Mouse (Mus musculus) yolk sac, embryonic 10.5 days (tissue): ENCODE data around the gene Ubtd2.
A peak's percentile ranks its signal among the peaks of the same experiment; 100 is the strongest.

Experiments used
- DNase-seq: peaks from one replicate; pipeline ENCODE4 v3.0.0-alpha.2; 2017; ENCODE audit warnings: low spot score

The Ubtd2 gene

DNA sequence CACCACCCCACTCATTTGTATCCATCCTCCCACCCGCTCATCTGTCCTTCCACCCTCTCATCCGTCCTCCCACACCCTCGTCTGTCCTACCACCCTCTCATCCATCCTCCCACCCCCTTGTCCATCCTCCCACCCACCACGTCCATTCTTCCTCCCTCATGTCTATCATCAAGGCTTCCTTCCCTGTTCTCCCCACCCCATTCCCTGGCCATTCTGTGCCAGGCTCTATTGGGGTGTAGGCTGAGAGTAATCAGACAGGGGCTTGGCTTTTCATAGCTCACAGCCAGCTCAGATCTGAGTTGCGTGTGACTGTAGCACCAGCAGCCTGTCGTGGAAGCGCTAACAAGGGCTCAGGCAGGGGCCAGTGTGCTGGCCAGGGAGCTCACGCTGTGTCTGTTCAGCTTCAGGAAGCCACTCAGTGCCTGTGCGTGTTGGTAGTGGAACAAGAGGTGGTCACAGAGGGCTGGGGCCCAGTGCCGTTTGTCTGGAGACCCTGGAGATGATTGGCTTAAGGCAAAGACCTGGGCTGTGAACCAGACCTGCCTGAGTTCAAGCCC lies 92.3 kb downstream of the Ubtd2 start:
- no peak for DNase-seq

DNA sequence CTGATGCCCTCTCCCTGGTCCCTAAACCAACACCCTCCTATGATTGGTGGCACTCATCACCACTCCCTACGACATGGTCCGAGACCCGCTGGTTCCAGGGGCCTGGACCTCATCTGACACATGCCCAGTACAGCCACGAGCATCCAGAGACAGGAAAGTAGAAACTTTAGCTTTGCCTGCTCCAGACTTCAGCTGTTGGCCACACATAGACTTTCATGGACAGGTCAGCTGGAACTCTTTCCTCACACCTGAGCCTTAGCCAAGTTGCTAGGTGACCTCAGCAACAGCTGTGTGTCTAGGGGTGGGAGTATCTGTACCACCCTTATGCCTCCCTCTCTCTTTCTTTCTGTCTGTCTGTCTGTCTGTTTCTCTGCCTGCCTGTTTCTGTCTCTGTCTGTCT lies 93.1 kb downstream of the Ubtd2 start:
- DNase-seq, result no peak

DNA sequence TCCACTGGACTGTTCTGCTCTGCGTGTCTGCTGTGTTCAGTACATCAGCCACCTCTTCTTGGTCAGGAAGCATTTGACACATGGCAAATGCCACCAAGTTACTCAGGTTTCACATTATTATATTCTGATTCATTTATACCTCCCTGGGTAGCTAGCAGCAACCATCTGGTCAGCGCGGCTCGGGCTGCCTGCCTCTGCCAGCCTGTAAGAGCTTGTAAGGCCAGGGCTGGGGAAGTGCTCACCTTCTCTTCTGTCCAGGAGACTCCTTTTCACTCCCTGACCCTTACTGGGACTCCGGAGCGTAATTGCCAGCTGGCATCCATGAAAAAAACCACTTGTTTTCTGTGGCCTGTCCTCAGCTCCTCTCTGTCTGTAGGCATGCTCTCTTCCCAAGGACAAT lies 94.1 kb downstream of the Ubtd2 start:
- no peak for DNase-seq

DNA sequence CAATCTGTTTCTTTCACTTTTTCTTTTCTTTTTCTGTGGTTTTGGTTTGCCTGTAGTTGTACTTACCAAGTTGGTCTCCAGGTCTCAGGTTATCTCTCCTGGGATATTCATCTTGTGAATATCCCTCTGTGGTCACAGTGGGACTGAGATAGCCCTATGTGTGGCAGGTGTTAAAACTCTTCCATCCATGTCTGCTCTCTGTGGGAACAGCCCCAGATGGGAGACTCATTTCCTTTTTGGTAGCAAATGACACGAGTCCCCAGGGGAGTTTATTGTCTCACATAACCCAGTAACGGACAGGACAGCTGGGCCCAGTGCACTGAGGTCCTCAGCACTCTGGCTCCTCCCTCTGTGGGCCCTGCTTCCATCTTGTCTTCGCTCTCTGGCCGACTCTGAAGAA lies 94.9 kb downstream of the Ubtd2 start:
- DNase-seq, result no peak

DNA sequence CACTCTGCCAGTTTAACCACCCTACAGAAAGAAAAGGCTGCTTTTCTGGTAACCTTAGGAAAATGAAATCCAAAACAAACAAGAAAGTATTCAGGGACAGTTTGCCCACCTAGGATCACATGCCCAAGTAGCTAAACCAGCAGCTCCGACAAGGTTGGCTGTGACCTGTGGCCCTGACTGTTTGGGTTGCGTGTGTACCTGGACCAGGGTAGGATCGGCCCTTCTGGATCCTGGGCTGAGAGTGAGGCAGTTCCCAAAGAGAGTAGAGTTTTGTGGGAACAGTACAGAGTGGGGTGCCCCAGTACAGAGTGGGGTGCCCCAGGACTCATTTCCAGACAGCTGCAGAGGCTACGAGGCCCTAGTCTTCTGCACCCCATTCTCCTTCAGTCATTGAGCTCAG lies 95.9 kb downstream of the Ubtd2 start:
- DNase-seq, result no peak

DNA sequence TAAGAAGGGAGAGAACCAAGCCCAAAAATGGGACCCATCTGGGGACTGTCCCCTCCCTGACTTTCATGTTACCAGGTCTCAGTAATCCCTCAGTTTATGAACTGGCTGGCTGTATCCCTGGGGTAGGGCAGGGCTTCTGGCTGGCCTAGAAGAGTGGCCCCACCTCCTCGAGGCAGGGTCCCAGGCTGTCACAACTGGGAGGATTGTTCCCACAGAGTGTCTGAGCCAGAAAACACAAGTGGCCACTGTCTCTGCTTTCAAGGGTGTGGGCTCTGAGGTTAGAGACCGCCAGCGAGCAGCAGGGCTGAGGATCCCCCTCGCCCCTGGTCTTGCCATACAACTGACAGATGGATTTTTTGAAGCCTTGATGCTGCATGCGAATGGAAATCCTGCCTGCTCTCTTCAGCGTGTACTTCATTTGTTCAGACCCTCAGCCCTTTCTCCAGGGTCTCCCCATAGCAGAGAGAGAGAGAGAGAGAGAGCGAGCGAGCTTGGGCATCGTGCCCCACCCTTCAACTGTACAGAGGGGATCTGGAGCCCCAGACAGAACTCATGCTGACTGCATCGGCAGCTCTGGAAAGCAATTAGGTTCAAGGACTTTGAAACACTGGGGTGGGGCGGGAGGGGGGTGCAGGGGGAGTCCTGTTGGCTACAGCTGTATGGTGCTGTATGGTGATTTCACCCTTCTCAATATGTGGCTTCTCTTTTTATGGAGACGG lies 96.6 kb downstream of the Ubtd2 start:
- DNase-seq, result no peak

DNA sequence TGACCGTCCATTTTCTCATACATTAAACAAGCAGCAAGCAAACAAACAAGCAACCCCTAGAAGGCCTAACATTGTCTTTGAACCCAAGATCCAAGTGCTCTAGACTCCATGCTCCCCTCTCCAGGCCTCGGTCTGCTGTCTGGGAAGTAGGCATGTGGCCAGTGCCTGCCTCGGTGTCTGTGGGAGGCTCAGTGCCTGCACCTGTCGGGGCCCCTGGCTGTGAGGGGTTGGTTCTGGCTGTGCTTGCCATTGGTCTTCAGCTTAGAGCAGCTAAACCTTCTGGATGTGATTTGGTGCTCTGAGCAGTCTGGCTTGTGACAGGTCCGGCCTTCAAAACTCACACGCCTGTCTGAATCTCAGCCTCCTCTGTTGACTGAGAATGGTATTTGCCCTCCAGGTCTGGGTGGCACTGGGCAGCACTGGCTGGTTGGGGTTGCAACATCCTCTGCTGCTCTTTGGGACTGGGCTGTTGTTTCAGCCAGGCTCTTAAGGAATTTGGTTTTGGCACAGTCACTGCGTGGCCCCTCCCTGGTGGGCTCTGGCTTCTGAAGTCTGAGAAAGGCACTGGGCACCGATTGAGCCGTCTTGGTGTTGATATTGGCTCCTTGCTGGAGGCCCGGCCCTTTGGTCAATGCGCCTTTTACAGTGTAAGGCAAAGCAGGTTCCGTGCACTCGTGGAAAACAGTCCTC lies 97.4 kb downstream of the Ubtd2 start:
- no peak for DNase-seq

DNA sequence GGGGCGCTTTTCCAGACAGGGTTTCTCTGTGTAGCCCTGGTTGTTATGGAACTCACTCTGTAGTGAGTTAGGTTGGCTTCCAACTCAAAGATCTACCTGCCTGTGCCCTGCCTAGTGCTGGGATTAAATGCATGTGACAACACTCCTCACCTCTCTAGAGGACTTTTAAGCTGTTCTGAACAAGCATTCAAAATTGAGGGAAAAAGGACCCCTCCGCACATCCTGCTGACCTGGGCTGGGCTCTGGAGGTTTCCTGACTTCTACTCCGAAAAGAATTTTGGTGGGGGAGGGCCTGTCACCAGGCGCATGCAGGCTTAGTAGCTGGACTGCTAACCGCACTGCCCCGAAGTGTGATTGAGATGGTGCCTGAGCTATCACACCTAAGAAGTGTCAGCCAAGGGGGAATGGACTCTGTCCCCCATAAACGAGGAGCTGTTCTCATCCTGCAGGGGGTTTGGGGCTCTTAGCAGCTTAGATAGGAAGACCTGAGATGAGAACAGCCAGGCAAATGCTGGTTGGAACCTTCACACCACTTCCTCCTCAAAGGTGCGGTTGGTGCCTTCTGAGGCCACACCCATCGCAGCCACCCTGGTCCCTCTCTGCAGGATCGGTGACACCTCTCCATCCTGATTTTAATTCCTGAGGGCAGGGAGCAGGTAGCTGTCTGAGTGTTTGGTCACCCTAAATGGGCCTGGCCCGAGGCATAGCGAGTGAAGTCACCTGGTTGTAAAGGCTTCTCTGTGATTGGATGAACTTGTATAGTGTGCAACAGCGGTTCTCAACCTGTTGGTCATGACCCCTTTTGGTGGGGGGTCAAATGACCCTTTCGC lies 98.4 kb downstream of the Ubtd2 start:
- DNase-seq, result no peak

DNA sequence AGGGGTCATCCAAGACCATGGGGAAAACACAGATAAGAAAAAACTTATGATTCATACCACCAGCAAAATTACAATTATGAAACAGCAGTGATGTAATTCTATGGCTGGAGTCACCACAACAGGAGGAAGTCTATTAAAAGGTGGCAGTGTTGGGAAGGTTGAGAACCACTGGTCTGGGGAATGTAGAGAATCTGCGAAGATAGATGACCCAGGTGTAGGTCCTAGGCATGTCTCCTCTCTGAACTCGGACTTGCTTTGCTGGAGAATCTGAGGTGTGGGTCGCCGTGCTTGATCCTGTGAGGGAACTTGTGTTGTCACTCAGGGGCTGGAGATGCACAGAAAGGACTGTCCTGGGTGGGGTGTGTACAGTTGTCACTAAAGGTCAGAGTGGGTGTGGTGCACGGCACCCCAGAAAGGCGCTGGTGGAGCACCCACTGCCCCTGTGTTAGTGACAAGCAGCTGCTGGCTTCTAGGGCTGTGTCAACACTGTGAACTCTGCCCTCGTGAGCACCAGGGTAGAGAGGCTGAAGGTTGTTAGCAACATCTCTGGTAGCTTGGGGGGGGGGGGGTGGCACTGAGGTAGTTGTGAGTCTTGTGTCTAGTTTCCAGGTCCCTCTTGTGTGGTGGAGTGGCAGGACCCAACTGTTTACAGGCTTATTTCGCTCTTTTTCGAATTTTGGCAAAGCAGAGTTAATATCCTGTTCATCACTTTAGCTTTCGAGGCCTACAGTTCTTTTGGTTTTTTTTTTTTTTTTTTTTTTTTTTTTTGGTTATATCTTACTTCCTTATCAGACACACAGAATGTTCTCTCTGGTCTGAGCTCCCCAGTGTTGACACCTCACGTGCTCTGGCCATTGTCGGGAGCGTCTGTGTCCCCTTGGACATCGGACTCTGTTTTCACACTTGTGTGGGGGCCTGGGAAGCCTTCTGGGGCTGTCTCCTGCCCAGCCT lies 99.2 kb downstream of the Ubtd2 start:
- DNase-seq, result peak; percentile 75

DNA sequence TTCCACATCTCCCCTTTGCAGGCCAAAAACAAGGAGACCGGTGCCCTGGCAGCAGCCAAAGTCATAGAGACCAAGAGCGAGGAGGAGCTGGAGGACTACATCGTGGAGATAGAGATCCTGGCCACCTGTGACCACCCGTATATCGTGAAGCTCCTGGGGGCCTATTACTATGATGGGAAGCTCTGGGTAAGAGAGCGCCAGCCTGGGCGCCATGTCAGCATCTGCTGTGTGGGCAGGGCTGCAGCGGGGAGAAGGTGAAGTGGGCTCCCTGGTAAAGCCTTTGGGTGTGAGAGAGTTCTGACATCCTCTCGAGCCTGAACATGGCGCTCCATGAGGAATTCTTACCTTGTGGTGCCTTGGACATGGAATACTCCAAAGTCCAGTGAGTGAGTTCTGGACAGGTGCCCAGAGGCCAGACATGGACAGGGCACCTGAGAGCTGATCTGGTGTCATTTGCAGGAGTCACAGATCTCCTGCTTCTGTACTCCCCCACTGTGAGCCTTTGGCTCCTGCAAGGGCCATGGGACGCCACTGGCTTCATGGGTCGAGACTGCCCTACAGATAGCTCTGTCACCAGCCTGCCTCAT lies 100.0 kb downstream of the Ubtd2 start:
- DNase-seq, result no peak

DNA sequence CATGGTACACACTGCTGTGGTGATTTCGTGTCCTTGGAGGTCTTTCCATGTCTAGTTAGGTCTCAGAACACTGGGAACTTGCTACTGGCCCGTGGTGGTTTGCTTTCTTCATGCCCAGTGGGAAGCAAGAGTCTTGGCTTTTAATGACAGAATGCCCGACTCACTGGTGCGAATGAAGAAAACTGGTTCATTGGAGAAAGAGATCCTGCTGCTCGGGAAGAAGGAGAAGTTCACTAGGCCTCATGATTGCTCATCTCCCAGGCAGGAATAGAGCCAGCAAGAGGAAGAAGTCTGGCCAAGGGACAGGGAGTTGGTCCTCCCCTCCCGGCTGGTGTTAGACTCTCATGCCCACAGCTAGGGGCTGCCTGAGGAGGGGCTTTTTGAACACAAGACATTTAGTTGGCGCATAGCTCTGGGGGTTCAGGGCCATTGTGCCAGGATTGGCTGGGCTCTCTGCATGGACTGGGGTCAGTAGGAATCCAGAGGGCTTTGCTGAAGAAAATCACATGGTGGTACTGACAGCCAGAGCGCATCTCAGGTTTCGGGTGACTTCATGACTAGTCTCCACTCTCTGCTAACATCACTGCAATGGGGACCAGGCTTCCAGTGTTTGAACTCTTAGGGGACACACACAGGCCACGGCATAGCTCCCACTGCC lies 101.3 kb downstream of the Ubtd2 start:
- no peak for DNase-seq

DNA sequence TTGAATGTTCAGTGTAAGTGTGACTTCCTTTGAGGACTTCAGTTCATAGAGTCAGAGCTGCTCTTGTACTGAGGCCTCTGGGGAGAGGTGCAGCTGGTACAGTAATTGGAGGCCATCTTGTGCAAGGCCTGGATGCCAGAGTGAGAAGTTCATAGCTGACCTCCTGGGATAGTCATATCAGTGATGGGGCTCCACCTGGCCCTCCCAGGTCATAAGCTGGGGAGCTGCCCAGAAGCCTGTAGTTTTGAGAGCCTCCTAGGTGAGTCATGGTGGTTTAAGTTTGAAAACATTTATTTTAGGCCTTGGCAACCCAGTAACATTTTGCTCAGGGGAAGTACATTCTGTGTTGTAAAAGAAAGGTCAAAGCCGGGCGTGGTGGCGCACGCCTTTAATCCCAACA lies 102.9 kb downstream of the Ubtd2 start:
- no peak for DNase-seq

DNA sequence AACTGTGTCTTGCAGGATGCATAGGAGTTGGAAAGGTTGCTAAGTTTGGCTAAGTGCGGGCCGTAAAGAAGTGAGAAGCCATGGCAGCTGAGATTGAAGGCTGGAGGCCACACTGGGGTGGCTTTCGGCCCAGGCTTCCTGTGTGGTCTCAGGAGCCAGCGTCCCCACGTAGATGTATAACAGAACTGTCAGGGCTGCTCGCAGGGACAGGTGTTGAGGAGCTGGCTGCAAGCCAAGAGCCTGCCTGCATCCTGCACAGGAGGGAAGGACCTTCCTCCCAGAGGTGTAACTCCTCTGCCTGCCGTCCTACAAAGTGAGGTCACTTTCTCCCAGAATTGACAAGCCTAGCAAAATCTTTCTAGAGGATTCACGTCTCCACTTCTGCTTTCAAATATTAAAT lies 103.5 kb downstream of the Ubtd2 start:
- DNase-seq, result peak; percentile 67

DNA sequence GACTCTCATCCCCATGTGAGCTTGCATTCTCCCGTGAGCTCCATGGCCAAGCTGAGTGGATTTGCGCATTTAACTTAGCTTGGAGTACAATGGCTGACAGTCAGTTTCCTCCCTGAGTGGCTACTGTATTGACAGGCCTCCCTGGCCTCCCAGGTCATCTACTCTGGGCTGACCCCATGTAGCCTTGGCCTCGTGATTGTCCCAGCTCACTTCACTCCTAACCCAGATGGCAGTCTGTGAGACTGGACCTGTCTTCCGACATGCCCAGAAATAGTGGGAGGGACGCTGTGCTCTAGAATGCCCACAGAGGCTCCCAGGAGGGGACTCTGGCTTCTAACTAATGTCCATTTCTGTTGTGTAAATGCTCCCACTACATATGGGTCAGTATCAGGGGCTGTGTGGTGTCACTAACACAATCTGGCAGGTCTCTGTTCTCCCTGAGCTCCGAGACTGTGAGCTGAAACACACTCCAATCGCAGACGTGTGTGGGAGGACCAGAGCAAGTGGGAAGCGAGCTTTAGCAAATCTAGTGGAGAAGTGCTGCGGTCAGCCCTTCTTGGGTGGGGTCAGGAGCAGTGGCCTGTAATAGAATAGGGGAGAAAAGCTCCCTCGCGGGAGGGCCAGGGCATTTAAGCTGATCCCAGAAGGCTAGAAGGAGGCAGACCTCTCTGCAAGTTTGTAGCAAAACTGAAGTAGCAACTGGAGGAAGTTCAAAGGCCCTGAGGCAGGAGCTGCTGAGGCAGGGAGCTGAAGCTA lies 105.0 kb downstream of the Ubtd2 start:
- DNase-seq, result no peak

DNA sequence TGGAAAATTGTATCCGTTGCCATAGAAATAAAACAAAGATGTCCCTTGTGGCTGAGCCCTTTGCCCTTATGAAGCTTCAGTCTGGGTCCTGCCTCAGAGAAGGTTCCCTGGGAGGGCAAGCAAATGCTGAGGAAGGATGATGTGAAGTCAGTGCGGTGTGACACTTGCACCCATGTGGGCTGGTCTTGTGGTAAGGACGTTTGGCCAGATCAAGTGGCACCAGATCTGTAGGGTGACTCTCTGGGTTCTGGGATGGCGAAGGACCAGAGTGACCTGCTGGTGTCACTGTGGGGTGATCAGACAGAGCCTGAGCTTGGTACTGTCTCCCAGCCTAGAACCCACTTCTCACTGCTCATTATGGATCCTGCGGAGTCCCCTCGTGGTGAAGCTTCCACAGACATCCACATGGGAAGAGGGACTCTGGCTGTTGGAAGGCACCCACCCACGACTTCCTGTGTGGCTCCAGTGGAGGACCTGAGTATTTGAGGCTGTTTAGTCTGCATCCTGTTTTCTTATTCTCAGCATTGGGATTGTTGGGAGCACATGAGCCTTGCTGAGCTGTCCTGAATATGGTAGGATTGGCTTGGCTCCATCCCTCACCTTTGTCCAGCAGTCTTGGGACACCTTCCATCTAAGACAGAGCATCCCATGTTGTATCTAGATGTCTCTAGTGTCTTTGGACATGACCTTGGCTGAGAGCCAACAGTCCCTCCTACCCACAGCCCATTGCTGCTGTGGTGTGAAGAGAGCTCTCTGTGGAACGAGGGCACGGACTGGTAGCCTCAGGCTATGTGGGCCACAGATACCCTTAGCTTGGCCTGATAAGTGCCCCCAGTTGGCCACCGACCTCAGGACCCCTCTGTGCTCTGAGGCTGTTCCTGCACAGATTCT lies 106.5 kb downstream of the Ubtd2 start:
- DNase-seq, result no peak

DNA sequence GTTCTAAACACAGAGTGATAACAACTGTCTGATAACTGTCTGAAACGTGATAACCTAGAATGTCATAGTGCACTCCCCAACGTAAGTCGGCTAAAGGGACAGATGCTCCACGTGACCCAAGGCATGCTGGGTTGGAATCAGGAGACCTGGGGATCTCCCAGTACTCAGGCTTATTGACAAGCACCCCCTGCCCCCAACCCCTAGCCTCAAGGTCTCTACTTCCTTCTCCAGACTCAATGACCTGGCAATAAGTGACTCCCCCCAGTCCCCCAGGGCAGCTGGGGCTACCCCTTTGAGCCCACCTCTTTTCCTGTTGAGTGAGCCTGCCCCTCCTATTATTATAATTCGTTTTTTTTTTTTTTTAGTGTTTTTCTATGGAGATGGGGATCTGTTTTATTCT lies 107.5 kb downstream of the Ubtd2 start:
- no peak for DNase-seq

DNA sequence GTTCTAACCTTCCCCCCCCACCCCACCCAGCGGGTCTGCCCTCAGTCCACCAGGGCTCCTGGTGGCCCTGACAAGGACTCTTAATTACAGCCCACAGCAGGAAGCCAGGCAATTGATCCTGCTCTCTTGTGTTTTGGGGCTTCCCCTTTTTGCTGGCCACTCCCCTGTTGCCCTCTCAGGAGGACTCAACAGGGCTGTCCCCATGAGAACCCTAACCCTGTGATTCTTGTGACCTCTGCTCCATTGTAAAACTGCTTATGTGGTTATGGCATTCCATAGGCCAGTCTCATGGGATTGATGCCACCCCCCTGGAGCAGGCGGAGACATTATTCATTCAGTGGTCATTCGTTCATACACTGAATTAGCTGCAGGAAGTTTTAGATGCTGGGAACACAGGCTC lies 108.5 kb downstream of the Ubtd2 start:
- no peak for DNase-seq

DNA sequence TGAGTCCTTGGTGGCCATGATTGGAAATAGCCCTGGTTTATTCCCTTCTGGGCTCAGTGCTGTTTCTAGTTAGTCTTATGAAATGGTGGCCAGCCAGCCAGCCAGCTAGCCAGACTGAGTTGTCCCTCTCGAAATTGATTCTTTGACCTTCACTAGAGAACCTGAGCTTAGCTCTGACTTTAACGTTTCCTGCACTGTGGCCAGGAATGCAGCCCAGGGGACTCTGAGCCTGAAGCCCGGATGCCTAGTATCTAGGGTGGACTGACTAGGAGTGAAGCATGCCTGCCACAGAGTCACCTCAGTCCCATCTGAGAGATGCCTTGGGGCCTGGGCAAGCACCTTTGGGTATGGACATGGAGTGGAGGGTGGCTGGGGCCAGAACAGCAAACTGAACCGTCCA lies 109.5 kb downstream of the Ubtd2 start:
- DNase-seq, result peak; percentile 31

DNA sequence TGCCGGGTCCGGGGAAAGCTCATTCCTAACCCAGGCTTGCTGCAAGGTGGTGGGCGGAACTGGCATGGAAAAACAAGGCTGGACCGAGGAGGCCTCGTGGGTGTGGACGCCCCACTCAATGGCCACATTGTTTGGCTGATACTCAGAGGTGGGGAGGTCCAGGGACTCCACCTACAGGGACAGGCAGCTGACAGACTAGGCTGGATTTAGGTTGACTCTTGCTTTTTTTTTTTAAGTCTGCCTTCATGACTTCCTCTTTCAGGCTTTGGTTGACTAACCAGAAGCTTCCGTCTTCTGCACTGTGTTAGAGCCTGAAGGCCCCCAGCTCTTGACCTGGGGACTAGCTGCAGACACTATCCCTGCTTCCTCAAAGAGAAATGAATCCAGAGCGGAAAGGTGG lies 109.9 kb downstream of the Ubtd2 start:
- DNase-seq, result peak; percentile 23
